Mouse (Mus musculus) T-helper 2 cell (primary cell): ENCODE results near the gene Maf.

ENCODE experiments used
- in situ Hi-C: fragments of 300-600 bp; cut with MboI, MseI; formaldehyde crosslinking; loops from one replicate; pipeline ENCODE4 v1.15.1; 2025; ENCODE audit warnings: high pct_unique_total_duplicates

The Maf gene

DNA sequence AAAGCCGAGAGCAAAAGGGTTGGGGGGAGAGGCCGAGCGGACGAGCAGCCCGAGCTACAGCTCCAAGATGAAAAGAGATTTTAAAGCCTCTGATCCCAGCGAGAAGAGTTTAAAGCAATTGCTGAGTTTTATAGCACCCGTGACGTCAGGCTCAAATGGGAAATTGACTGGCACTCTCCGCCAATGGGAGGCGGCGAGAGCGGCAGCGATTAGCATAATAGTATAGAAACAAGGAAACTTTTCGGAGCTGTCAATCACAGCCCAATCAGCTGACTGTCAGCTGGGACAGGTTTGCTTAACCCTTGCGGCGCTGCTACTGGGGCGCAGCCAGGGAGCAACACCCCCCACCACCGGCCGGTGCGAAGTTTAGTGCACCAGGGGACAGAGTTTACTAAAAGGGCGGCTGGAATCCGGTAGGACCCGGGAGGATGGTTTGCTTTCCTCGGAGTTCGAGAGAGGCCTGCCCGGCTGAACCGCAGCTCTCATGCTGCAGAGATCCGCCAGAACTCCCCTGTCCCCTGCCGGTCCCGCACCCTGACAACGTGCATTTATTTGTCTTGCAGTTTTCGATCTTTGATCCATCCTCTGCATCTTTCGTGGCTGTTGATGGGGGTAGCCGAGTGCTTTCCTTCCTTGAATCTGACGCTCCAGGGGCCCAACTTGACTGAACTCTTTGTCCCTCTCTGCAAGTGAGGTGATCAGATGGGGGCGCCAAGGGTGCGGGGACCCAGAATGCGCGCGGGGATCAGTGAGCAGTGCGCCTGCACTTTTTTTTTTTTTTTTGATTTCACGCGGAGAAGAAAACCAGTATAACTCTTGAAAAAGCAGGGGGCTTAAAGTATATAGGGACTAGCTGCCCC, at the start of gene Maf:
TSS of gene Maf (minus strand) at position 64 of the 860 bp plus-strand sequence.
- in situ Hi-C loops = loop anchor here (25.0 kb wide), 2 partner anchors 596 to 1246 kb away; no protein-coding TSS in a partner anchor

DNA sequence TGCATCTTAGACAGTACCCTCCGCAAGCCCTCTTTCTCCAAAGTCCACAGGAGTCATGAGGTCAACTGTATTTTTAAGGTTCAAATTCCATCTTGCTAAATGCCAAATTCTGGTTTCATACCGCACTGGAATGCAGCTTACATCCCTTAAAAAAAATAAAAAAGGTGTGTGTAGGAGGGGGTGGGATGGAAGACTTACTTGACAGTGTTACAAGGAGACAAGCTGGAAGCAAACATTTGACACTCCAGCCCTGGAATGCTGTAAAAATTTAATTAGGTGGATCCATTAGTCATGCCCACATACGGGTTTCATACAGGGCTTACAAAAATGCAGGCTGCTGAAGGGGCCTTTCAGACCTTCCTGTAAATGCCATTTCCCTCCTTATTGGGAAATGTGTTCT, 49.4 kb upstream of the Maf start:
- in situ Hi-C loops = no loop called here

- in situ Hi-C loops = no loop called here
These were observed 48.4 kb upstream of the Maf start for GRCm38 (mm10) chr8:115756027-115756426.

GRCm38 (mm10) chr8:115754694-115755093, 47.1 kb upstream of the Maf start:
- in situ Hi-C loops = no loop called here

DNA sequence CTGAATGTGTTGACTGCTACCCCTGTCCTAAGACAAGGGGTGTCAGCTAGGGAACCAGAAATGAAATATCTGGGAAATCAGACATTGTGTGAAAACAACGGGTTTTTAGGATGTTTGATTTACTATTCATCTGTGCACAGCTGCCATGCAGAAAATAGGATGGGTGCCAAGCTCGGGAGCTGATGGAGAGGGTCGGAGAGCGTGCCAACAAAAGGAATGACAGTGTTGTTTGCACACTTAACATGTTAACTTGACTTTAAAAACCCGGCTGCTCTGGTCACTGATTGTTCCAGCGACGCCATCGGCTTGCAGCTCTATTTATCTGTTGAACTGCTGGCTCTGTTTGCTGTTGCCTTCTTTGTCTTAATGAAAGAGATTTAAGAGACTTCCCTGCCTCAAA, 46.2 kb upstream of the Maf start:
- in situ Hi-C loops = no loop called here

- in situ Hi-C loops = no loop called here
These were observed 39.8 kb upstream of the Maf start for GRCm38 (mm10) chr8:115747426-115747825.

- in situ Hi-C loops = no loop called here
These were observed 38.1 kb upstream of the Maf start for GRCm38 (mm10) chr8:115745648-115746047.

- in situ Hi-C loops = no loop called here
These were observed 35.8 kb upstream of the Maf start for GRCm38 (mm10) chr8:115743441-115743840.

DNA sequence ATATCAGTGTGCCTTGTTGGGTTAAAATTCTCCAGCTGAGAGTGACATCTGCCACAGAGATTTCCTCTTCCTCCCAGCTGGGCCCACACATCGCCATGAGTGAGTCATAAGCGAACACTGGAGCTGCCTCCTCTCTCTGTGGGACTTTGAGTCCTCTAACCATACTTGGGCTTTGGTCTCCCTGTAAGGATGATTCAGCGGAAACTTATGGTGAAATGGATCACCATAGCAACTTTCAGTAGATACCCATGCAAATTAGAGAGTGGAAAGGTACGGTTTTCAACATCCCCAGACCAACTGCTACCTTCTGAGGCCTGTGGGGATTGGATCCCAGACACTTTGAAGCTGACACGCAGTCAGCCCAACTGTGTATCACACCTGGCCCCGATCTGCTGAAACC, 35.1 kb upstream of the Maf start:
- in situ Hi-C loops = no loop called here

- in situ Hi-C loops = no loop called here
These were observed 34.4 kb upstream of the Maf start for GRCm38 (mm10) chr8:115741964-115742363.

GRCm38 (mm10) chr8:115739756-115740155, 32.2 kb upstream of the Maf start:
- in situ Hi-C loops = no loop called here

- in situ Hi-C loops = no loop called here
These were observed 24.8 kb upstream of the Maf start for GRCm38 (mm10) chr8:115732401-115732800.

DNA sequence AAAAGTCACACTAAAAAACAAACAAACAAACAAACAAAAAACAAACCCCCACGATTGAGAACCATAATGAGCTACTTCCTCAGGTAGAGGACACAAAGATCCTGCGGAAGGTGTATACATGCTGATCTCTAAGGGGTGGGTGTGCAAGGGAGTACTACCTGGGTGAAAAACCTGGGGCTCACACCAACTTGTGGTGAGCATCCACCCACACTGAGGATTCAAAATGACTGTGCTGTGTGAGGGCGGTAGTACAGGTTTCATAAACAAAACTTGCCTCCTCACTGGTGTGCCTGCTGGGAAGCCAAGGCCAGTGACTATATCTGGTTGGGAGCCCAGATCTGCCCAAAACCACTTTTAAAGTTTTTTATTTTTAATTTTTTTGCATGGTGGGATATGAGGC, 19.2 kb upstream of the Maf start:
- in situ Hi-C loops = no loop called here

GRCm38 (mm10) chr8:115726231-115726630, 18.6 kb upstream of the Maf start:
- in situ Hi-C loops = no loop called here

DNA sequence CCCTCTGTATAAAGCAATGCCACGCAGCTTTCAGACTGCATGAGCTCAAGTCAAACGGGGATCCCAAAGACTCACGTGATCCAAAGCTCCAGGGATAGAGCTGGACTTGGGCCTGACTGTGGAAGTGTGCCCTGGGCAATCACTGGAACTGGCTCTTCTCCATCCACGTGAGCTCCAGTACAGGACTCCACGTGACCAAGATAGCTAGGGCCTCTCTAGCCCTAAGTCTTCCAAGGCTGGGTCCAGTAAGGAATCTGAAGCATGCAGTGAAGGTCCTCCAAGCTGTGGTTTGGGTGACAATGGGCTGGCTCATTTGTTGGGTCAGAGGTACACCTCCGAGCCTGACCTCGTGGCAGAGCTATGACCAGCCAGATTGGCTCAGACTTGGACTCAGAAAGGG, 11.5 kb upstream of the Maf start:
- in situ Hi-C loops = loop anchor here (25.0 kb wide), 2 partner anchors 607 to 1257 kb away; no protein-coding TSS in a partner anchor

GRCm38 (mm10) chr8:115718621-115719020, 11.0 kb upstream of the Maf start:
- in situ Hi-C loops = loop anchor here (25.0 kb wide), 2 partner anchors 606 to 1256 kb away; no protein-coding TSS in a partner anchor

DNA sequence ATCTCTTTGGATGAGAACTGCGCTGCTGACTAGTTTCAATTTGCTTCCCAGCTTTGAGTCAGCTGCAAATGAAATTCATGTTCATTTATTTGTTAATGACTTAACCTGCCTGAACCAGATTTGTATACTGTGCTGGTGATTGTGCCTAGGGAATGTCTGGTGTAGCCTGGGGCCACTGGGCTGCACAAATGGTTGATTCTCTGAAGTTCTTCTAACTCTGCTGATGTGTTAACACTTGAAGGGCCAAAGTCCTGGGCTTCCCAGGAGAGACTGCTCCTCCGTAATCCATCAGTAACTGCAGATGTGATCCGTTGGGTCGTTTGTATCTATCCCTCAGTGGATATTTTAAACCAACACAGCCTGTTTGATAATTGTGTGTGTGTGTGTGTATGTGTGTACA, 7.7 kb upstream of the Maf start:
- in situ Hi-C loops = loop anchor here (25.0 kb wide), 2 partner anchors 603 to 1253 kb away; no protein-coding TSS in a partner anchor

GRCm38 (mm10) chr8:115711106-115711505, 3.5 kb upstream of the Maf start:
- in situ Hi-C loops = loop anchor here (25.0 kb wide), 2 partner anchors 599 to 1249 kb away; no protein-coding TSS in a partner anchor

- in situ Hi-C loops = loop anchor here (25.0 kb wide), 2 partner anchors 598 to 1248 kb away; no protein-coding TSS in a partner anchor
These were observed 2.3 kb upstream of the Maf start for GRCm38 (mm10) chr8:115709931-115710330.

- in situ Hi-C loops = loop anchor here (25.0 kb wide), 2 partner anchors 597 to 1247 kb away; no protein-coding TSS in a partner anchor
These were observed 1.6 kb upstream of the Maf start for GRCm38 (mm10) chr8:115708936-115709780.

- in situ Hi-C loops = loop anchor here (25.0 kb wide), 2 partner anchors 595 to 1245 kb away; no protein-coding TSS in a partner anchor
These were observed 498 bp downstream of the Maf start for GRCm38 (mm10) chr8:115706861-115707730.
